Mouse (Mus musculus): ENCODE data around the gene Chil6. TPM values are rescaled to one million over a fixed set of nuclear protein-coding genes. Genes with fewer than 3 reads are reported as not detected.
A peak's percentile ranks its signal among the peaks of the same experiment; 100 is the strongest.

Chil6 gene
- total RNA-seq (2014; fragmentation: Nextera tagmentation) = not detected in 2 replicates
- total RNA-seq (2017) = not detected in 2 replicates

DNA sequence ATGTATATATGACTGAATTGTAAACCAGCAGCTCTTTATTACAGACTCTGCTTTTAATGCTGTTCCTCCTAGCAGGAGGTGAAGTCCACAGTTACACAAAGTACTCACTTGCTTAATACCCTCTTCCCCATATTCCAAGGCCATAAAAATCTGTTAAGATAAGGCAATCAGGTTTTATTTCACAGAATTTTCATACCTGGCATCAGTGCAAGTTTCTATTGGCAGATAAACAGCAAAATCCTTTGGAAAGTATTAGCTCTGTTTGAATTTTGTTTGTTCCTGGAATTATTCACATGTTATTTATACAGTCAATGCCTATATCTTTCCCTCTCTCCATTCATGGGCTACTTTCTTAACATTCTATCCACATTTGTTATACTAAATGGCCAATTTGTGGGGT, at the start of gene Chil6:
TSS of gene Chil6 (minus strand) at position 101 of the 400 bp plus-strand sequence.
- no peak for ATAC-seq (replicated peaks; ENCODE audit: poor library complexity, severe bottlenecking)

- no peak for ATAC-seq (replicated peaks; ENCODE audit: poor library complexity, severe bottlenecking)
These were observed 46.6 kb upstream of the Chil6 start for GRCm38 (mm10) chr3:106452616-106453015.

- peak; percentile 82 for ATAC-seq (replicated peaks; ENCODE audit: poor library complexity, severe bottlenecking)
These were observed 43.6 kb upstream of the Chil6 start for GRCm38 (mm10) chr3:106449567-106449966.

- peak; percentile 55 for ATAC-seq (replicated peaks; ENCODE audit: poor library complexity, severe bottlenecking)
These were observed 43.0 kb upstream of the Chil6 start for GRCm38 (mm10) chr3:106448995-106449394.

- peak; percentile 93 for ATAC-seq (replicated peaks; ENCODE audit: poor library complexity, severe bottlenecking)
These were observed 42.6 kb upstream of the Chil6 start for GRCm38 (mm10) chr3:106448571-106448970.

Other genes starting within 250 kb of the Chil6 start
- gene Chil3, start 238.6 kb downstream of the Chil6 start, total RNA-seq (2014; fragmentation: Nextera tagmentation) = 0.41 and 51.7 TPM in 2 replicates
- 63.3 and 79.3 TPM in 2 replicates for gene Chil3, start 238.6 kb downstream of the Chil6 start, total RNA-seq (2017)
- not detected in 2 replicates for gene Chil4, start 186.7 kb downstream of the Chil6 start, total RNA-seq (2014; fragmentation: Nextera tagmentation)
- gene Chil4, start 186.7 kb downstream of the Chil6 start, total RNA-seq (2017) = not detected in 2 replicates
- gene Dennd2d, start 76.2 kb upstream of the Chil6 start, total RNA-seq (2014; fragmentation: Nextera tagmentation) = 22.1 and 26.3 TPM in 2 replicates
- 18.8 and 26.5 TPM in 2 replicates for gene Dennd2d, start 76.2 kb upstream of the Chil6 start, total RNA-seq (2017)
- 11.1 and 32.5 TPM in 2 replicates for gene Dram2, start 141.6 kb upstream of the Chil6 start, total RNA-seq (2014; fragmentation: Nextera tagmentation)
- 13.2 and 26.4 TPM in 2 replicates for gene Dram2, start 141.6 kb upstream of the Chil6 start, total RNA-seq (2017)
- gene Cept1, start 141.6 kb upstream of the Chil6 start, total RNA-seq (2014; fragmentation: Nextera tagmentation) = 33.0 and 34.0 TPM in 2 replicates
- 84.5 and 103 TPM in 2 replicates for gene Cept1, start 141.6 kb upstream of the Chil6 start, total RNA-seq (2017)

Measured in granulocyte monocyte progenitor cell, adult 5-6 weeks (primary cell).